Comparison of ENCODE assay signal across 28 mouse cellular contexts in genomic region chr7:105802771-105803170, GRCm38 (mm10). TPM values are rescaled to one million over a fixed set of nuclear protein-coding genes. Genes with fewer than 3 reads are reported as not detected.
DNase-seq lines count a peak whose midpoint lies in the region; ATAC-seq and TF ChIP-seq lines count a peak whose summit lies in the region.
"Had no signal": no experiment of that assay in that cellular context is flagged by ENCODE, and none has a peak within 500 bp of the region (broad histone marks: within the 10 kb centered on the region; RNA-seq: fewer than 3 reads in every experiment).

No protein-coding gene starts in this region.

- TF ChIP-seq CTCF in intestine, postnatal 0 days (IDR thresholded peaks at IDR 0.05; ENCODE audit: low read depth): no peak

- H3K27ac ChIP-seq in heart, embryonic 13.5 days (replicated peaks): 0 out of 2 replicates have a peak overlapping the region, but pooled peaks have one; percentile 29
- H3K27ac ChIP-seq in intestine, embryonic 16.5 days (ENCODE audit: low read length): peak overlapping the region; percentile 2; the same call in 1 of the 2 replicates
- no peak overlapping the region for H3K27ac ChIP-seq in intestine, postnatal 0 days (ENCODE audit: low read depth, low read length)
- peak overlapping the region; percentile 51; the same call in 1 of the 2 replicates for H3K27ac ChIP-seq in stomach, embryonic 15.5 days
- H3K27ac ChIP-seq: embryonic facial prominence, embryonic 10.5 days; embryonic facial prominence, embryonic 15.5 days; limb, embryonic 13.5 days; lung, embryonic 15.5 days; midbrain, embryonic 12.5 days; neural tube, embryonic 12.5 days had no signal

- no peaks in the 10 kb centered on the region for H3K27me3 ChIP-seq in heart, embryonic 13.5 days (replicated peaks)
- no peaks in the 10 kb centered on the region for H3K27me3 ChIP-seq in intestine, embryonic 16.5 days (replicated peaks; ENCODE audit: control insufficient read depth, insufficient read depth, low read length)
- H3K27me3 ChIP-seq in intestine, postnatal 0 days (replicated peaks; ENCODE audit: control insufficient read depth, insufficient read depth, low read length): no peaks in the 10 kb centered on the region
- H3K27me3 ChIP-seq in stomach, embryonic 15.5 days (replicated peaks): no peaks in the 10 kb centered on the region
- H3K27me3 ChIP-seq: CH12.LX; embryonic facial prominence, embryonic 15.5 days; heart, embryonic 12.5 days; limb, embryonic 13.5 days; lung, embryonic 15.5 days; midbrain, embryonic 12.5 days; neural tube, embryonic 12.5 days had no signal

- no peak overlapping the region for H3K4me2 ChIP-seq in heart, embryonic 13.5 days
- no peak overlapping the region for H3K4me2 ChIP-seq in intestine, embryonic 16.5 days (ENCODE audit: low read depth, low read length)
- H3K4me2 ChIP-seq in intestine, postnatal 0 days (replicated peaks; ENCODE audit: low read depth): no peak overlapping the region
- H3K4me2 ChIP-seq in stomach, embryonic 15.5 days: no peak overlapping the region
- H3K4me2 ChIP-seq: embryonic facial prominence, embryonic 15.5 days; heart, embryonic 12.5 days; limb, embryonic 13.5 days; liver, embryonic 11.5 days; lung, embryonic 15.5 days; midbrain, embryonic 12.5 days; neural tube, embryonic 12.5 days had no signal

- no peak overlapping the region for H3K4me3 ChIP-seq in heart, embryonic 13.5 days
- no peak overlapping the region for H3K4me3 ChIP-seq in intestine, embryonic 16.5 days (ENCODE audit: low read length)
- no peak overlapping the region for H3K4me3 ChIP-seq in intestine, postnatal 0 days (ENCODE audit: low read depth, low read length)
- no peak overlapping the region for H3K4me3 ChIP-seq in stomach, embryonic 15.5 days (replicated peaks)
- H3K4me3 ChIP-seq: embryonic facial prominence, embryonic 10.5 days; embryonic facial prominence, embryonic 15.5 days; heart, embryonic 12.5 days; left cerebral cortex, adult 2 months; limb, embryonic 13.5 days; lung, embryonic 15.5 days; midbrain, embryonic 12.5 days; myocyte; neural tube, embryonic 12.5 days had no signal

- no peak overlapping the region for H3K9ac ChIP-seq in heart, embryonic 13.5 days
- no peak overlapping the region for H3K9ac ChIP-seq in intestine, embryonic 16.5 days (ENCODE audit: low read depth, low read length)
- no peak overlapping the region for H3K9ac ChIP-seq in intestine, postnatal 0 days (ENCODE audit: low read depth, low read length)
- no peak overlapping the region for H3K9ac ChIP-seq in stomach, embryonic 15.5 days
- H3K9ac ChIP-seq: embryonic facial prominence, embryonic 15.5 days; heart, embryonic 12.5 days; limb, embryonic 13.5 days; lung, embryonic 15.5 days; midbrain, embryonic 12.5 days; neural tube, embryonic 12.5 days had no signal

- H3K4me1 ChIP-seq in heart, embryonic 13.5 days: 0 out of 2 replicates have a peak, but pooled peaks cover 4% of the 10 kb centered on the region
- H3K4me1 ChIP-seq in intestine, embryonic 16.5 days (ENCODE audit: control insufficient read depth, insufficient read depth, low read length): no peaks in the 10 kb centered on the region
- no peaks in the 10 kb centered on the region for H3K4me1 ChIP-seq in intestine, postnatal 0 days (replicated peaks; ENCODE audit: control insufficient read depth, insufficient read depth, low read length)
- H3K4me1 ChIP-seq in stomach, embryonic 15.5 days: 0 out of 2 replicates have a peak, but pooled peaks cover 3% of the 10 kb centered on the region
- H3K4me1 ChIP-seq: embryonic facial prominence, embryonic 10.5 days; embryonic facial prominence, embryonic 15.5 days; heart, embryonic 12.5 days; limb, embryonic 13.5 days; lung, embryonic 15.5 days; midbrain, embryonic 12.5 days; neural tube, embryonic 12.5 days had no signal

- no peak for DNase-seq in heart, adult 18-20 months
- peak; percentile 63 for DNase-seq in brain, adult 2 months (ENCODE audit: low read depth, low spot score)
- DNase-seq: adrenal gland, adult 2 months; adrenal gland, postnatal 36 days; cerebellum, adult 8-10 months; cerebellum, postnatal 25 days; kidney, adult 11 months; kidney, postnatal 14 days; right cerebral cortex, adult 18-20 months; right cerebral cortex, postnatal 4 days had no signal

- peaks cover 10% of the 10 kb centered on the region for H3K36me3 ChIP-seq in heart, embryonic 13.5 days
- H3K36me3 ChIP-seq in intestine, embryonic 16.5 days (ENCODE audit: control insufficient read depth, insufficient read depth, low read length): peaks cover 3% of the 10 kb centered on the region; the same call in 1 of the 2 replicates
- H3K36me3 ChIP-seq in intestine, postnatal 0 days (ENCODE audit: control insufficient read depth, insufficient read depth): no peaks in the 10 kb centered on the region
- H3K36me3 ChIP-seq in stomach, embryonic 15.5 days: no peaks in the 10 kb centered on the region
- H3K36me3 ChIP-seq: midbrain, embryonic 12.5 days had no signal

- 30% methylated on average over 1 of the region's 1 CpGs for WGBS in heart, embryonic 13.5 days
- 37% methylated on average over 1 of the region's 1 CpGs for WGBS in intestine, embryonic 16.5 days
- 43% methylated on average over 1 of the region's 1 CpGs for WGBS in intestine, postnatal 0 days
- 30% methylated on average over 1 of the region's 1 CpGs for WGBS in stomach, embryonic 15.5 days

- no peaks in the 10 kb centered on the region for H3K9me3 ChIP-seq in heart, embryonic 13.5 days
- no peaks in the 10 kb centered on the region for H3K9me3 ChIP-seq in intestine, embryonic 16.5 days (ENCODE audit: control insufficient read depth, low read length)
- no peaks in the 10 kb centered on the region for H3K9me3 ChIP-seq in intestine, postnatal 0 days (ENCODE audit: control insufficient read depth)
- no peaks in the 10 kb centered on the region for H3K9me3 ChIP-seq in stomach, embryonic 15.5 days
- H3K9me3 ChIP-seq: embryonic facial prominence, embryonic 10.5 days; embryonic facial prominence, embryonic 15.5 days; heart, embryonic 12.5 days; limb, embryonic 13.5 days; lung, embryonic 15.5 days; midbrain, embryonic 12.5 days; neural tube, embryonic 12.5 days had no signal

- no peak for ATAC-seq in heart, embryonic 13.5 days (ENCODE audit: extremely low read depth, insufficient number of reproducible peaks, low FRiP score, low TSS enrichment)
- no peak for ATAC-seq in intestine, embryonic 16.5 days
- ATAC-seq in intestine, postnatal 0 days: no peak
- ATAC-seq in stomach, embryonic 15.5 days (ENCODE audit: insufficient read depth, low FRiP score, low read depth): no peak
- ATAC-seq: activated CD4-positive, CD25-positive, alpha-beta regulatory T cell, adult 4 months; forebrain, embryonic 14.5 days; hindbrain, embryonic 16.5 days had no signal

RNA-seq across cellular contexts. Expression of gene Mrpl17, which starts 8.1 kb away (rescaled TPM):
- 226 and 239 TPM in 2 replicates for polyA plus RNA-seq in heart, embryonic 13.5 days (2015; fragmentation: Nextera tagmentation; extraction: Ambion mirVana)
- total RNA-seq in heart, adult 18-20 months (2021): 100 to 1,000 TPM; 121 to 126 TPM
- 373 and 394 TPM in 2 replicates for polyA plus RNA-seq in intestine, embryonic 16.5 days (2015; fragmentation: Nextera tagmentation; extraction: Ambion mirVana)
- 255 and 275 TPM in 2 replicates for polyA plus RNA-seq in intestine, postnatal 0 days (2015; fragmentation: Nextera tagmentation; extraction: Ambion mirVana)
- 405 and 416 TPM in 2 replicates for polyA plus RNA-seq in stomach, embryonic 15.5 days (2015; fragmentation: Nextera tagmentation; extraction: Ambion mirVana)

RNA-seq across cellular contexts. Expression of gene Dchs1, which starts 15.3 kb away (rescaled TPM):
- polyA plus RNA-seq in heart, embryonic 13.5 days (2015; fragmentation: Nextera tagmentation; extraction: Ambion mirVana): 4.7 and 5.9 TPM in 2 replicates
- 1 to 10 TPM; 6.0 to 7.3 TPM for total RNA-seq in heart, adult 18-20 months (2021)
- 4.9 and 5.2 TPM in 2 replicates for polyA plus RNA-seq in intestine, embryonic 16.5 days (2015; fragmentation: Nextera tagmentation; extraction: Ambion mirVana)
- 2.2 and 2.4 TPM in 2 replicates for polyA plus RNA-seq in intestine, postnatal 0 days (2015; fragmentation: Nextera tagmentation; extraction: Ambion mirVana)
- 8.6 and 10.4 TPM in 2 replicates for polyA plus RNA-seq in stomach, embryonic 15.5 days (2015; fragmentation: Nextera tagmentation; extraction: Ambion mirVana)
- polyA plus RNA-seq: activated CD4-positive, CD25-positive, alpha-beta regulatory T cell, adult 4 months had no signal

RNA-seq across cellular contexts. Expression of gene Tpp1, which starts 50.7 kb away (rescaled TPM):
- 80.7 and 88.2 TPM in 2 replicates for polyA plus RNA-seq in heart, embryonic 13.5 days (2015; fragmentation: Nextera tagmentation; extraction: Ambion mirVana)
- 10 to 100 TPM; 39.1 to 52.2 TPM for total RNA-seq in heart, adult 18-20 months (2021)
- 152 and 191 TPM in 2 replicates for polyA plus RNA-seq in intestine, embryonic 16.5 days (2015; fragmentation: Nextera tagmentation; extraction: Ambion mirVana)
- polyA plus RNA-seq in intestine, postnatal 0 days (2015; fragmentation: Nextera tagmentation; extraction: Ambion mirVana): 176 and 184 TPM in 2 replicates
- 69.5 and 73.3 TPM in 2 replicates for polyA plus RNA-seq in stomach, embryonic 15.5 days (2015; fragmentation: Nextera tagmentation; extraction: Ambion mirVana)

RNA-seq across cellular contexts. Expression of gene Taf10, which starts 58.6 kb away (rescaled TPM):
- 120 and 134 TPM in 2 replicates for polyA plus RNA-seq in heart, embryonic 13.5 days (2015; fragmentation: Nextera tagmentation; extraction: Ambion mirVana)
- 100 to 1,000 TPM in 1 of 2 experiments, 10 to 100 TPM in 1; 94.8 to 120 TPM for total RNA-seq in heart, adult 18-20 months (2021)
- 114 and 119 TPM in 2 replicates for polyA plus RNA-seq in intestine, embryonic 16.5 days (2015; fragmentation: Nextera tagmentation; extraction: Ambion mirVana)
- polyA plus RNA-seq in intestine, postnatal 0 days (2015; fragmentation: Nextera tagmentation; extraction: Ambion mirVana): 164 and 168 TPM in 2 replicates
- 123 and 139 TPM in 2 replicates for polyA plus RNA-seq in stomach, embryonic 15.5 days (2015; fragmentation: Nextera tagmentation; extraction: Ambion mirVana)
